Mouse (Mus musculus) hindbrain, postnatal 0 days (tissue): ENCODE results near the gene AY761184. TPM values are rescaled to one million over a fixed set of nuclear protein-coding genes. Genes with fewer than 3 reads are reported as not detected.
"Not testable (repeated sequence)": the region's sequence is repeated elsewhere in the genome, so short reads cannot be mapped to it uniquely, and the experiment has no call there.

Experiments
- ATAC-seq: fragments of 200-750 bp; cut with Nextera tagmentation; 2 replicates; pipeline ENCODE4 v1.8.0; 2017; ENCODE audit warnings: mild to moderate bottlenecking, moderate TSS enrichment, moderate library complexity
- DNase-seq: peaks from one replicate; pipeline ENCODE4 v3.0.0-alpha.2; 2015; ENCODE audit warnings: low spot score
- H3K27ac ChIP-seq: fragments of 300-500 bp; sonication (generic); 2 replicates; pipeline ENCODE4 v1.5.1; 2014; ENCODE audit warnings: mild to moderate bottlenecking
- H3K27me3 ChIP-seq: fragments of 300-500 bp; sonication (generic); 2 replicates; pipeline ENCODE4 v1.6.1; 2014; ENCODE audit warnings: low read length, mixed read lengths; ENCODE audit not compliant: insufficient read depth
- H3K36me3 ChIP-seq: fragments of 300-500 bp; sonication (generic); 2 replicates; pipeline ENCODE4 v1.6.1; 2014; ENCODE audit warnings: low read length, mixed read lengths; ENCODE audit not compliant: insufficient read depth
- H3K4me1 ChIP-seq: fragments of 300-500 bp; sonication (generic); 2 replicates; pipeline ENCODE4 v1.6.1; 2014; ENCODE audit warnings: antibody characterized with exemption, low read length, mixed read lengths; ENCODE audit not compliant: insufficient read depth
- H3K4me2 ChIP-seq: fragments of 300-500 bp; sonication (generic); 2 replicates; pipeline ENCODE4 v1.6.1; 2014; ENCODE audit warnings: low read depth, mild to moderate bottlenecking, low read length, moderate library complexity, mixed read lengths
- H3K4me3 ChIP-seq: fragments of 300-500 bp; sonication (generic); 2 replicates; pipeline ENCODE4 v1.5.1; 2014; ENCODE audit warnings: low read length
- H3K9ac ChIP-seq: fragments of 300-500 bp; sonication (generic); replicated peaks from 2 replicates; pipeline ENCODE4 v1.6.1; 2014; ENCODE audit warnings: mild to moderate bottlenecking, low read length, moderate library complexity, mixed read lengths
- H3K9me3 ChIP-seq: fragments of 300-500 bp; sonication (generic); 2 replicates; pipeline ENCODE4 v1.6.1; 2016; ENCODE audit warnings: low read length, mixed read lengths
- WGBS: fragments of 180-500 bp; shearing (Covaris S2); extraction: QIAGEN DNeasy Blood & Tissue Kit; methylation state at CpG from one replicate; pipeline ENCODE4 v1.1.7; 2014; 5-methylcytosine and 5-hydroxymethylcytosine counted together
- polyA plus RNA-seq: library from polyadenylated mRNA; unstranded; fragments of >200 nt; fragmentation: Nextera tagmentation; extraction: Ambion mirVana; gene quantifications from 2 replicates; pipeline ENCODE4 v1.2.1, GENCODE M21; 2015
- total RNA-seq: library from RNA; depleted of rRNA; stranded (reverse); fragments of >200 nt; gene quantifications from 2 replicates; pipeline ENCODE4 v1.2.3, GENCODE M21; 2014; rRNA removed

The AY761184 gene
- not detected in 2 replicates for total RNA-seq
- polyA plus RNA-seq = not detected in 2 replicates

- 76% methylated on average over 2 of the region's 2 CpGs for WGBS
- H3K27me3 ChIP-seq, H3K36me3 ChIP-seq, ATAC-seq, H3K4me2 ChIP-seq, H3K9ac ChIP-seq, H3K9me3 ChIP-seq, H3K4me3 ChIP-seq, H3K27ac ChIP-seq, H3K4me1 ChIP-seq, DNase-seq: not testable (repeated sequence)
These were observed at the start of gene AY761184 for GRCm38 (mm10) chr8:21703545-21703944. AY761184 (minus strand) TSS chr8:21703645.

- H3K27me3 ChIP-seq, H3K4me2 ChIP-seq, H3K9ac ChIP-seq, DNase-seq, H3K36me3 ChIP-seq, H3K27ac ChIP-seq, H3K9me3 ChIP-seq, H3K4me1 ChIP-seq, ATAC-seq, H3K4me3 ChIP-seq: not testable (repeated sequence)
- WGBS = no CpG with 5 or more reads among the region's 1 CpGs
These were observed 37.9 kb downstream of the AY761184 start, which contains the start of gene Defa34 for GRCm38 (mm10) chr8:21665497-21665896. Defa34 (plus strand) TSS chr8:21665797.

- H3K27ac ChIP-seq, H3K4me2 ChIP-seq, H3K9me3 ChIP-seq, ATAC-seq, DNase-seq, H3K4me1 ChIP-seq, H3K4me3 ChIP-seq, H3K9ac ChIP-seq, H3K27me3 ChIP-seq, H3K36me3 ChIP-seq: not testable (repeated sequence)
- no CpG with 5 or more reads among the region's 2 CpGs for WGBS
These were observed 48.0 kb downstream of the AY761184 start, which contains the start of gene Defa17 for GRCm38 (mm10) chr8:21655480-21655879. Defa17 (plus strand) TSS chr8:21655780.

Other genes starting within 250 kb of the AY761184 start
- gene Gm7849, start 247.1 kb downstream of the AY761184 start, total RNA-seq = not detected in 2 replicates
- not detected in 2 replicates for gene Gm7849, start 247.1 kb downstream of the AY761184 start, polyA plus RNA-seq
- gene Defa20, start 194.4 kb downstream of the AY761184 start, total RNA-seq = not detected in 2 replicates
- not detected in 2 replicates for gene Defa20, start 194.4 kb downstream of the AY761184 start, polyA plus RNA-seq
- not detected in 2 replicates for gene Defa32, start 174.6 kb downstream of the AY761184 start, total RNA-seq
- gene Defa32, start 174.6 kb downstream of the AY761184 start, polyA plus RNA-seq = not detected in 2 replicates
- not detected in 2 replicates for gene Defa37, start 138.3 kb downstream of the AY761184 start, total RNA-seq
- gene Defa37, start 138.3 kb downstream of the AY761184 start, polyA plus RNA-seq = not detected in 2 replicates
- gene Defa28, start 120.6 kb downstream of the AY761184 start, total RNA-seq = not detected in 2 replicates
- gene Defa28, start 120.6 kb downstream of the AY761184 start, polyA plus RNA-seq = not detected in 2 replicates
- not detected in 2 replicates for gene Gm7861, start 109.1 kb downstream of the AY761184 start, total RNA-seq
- not detected in 2 replicates for gene Gm7861, start 109.1 kb downstream of the AY761184 start, polyA plus RNA-seq
- not detected in 2 replicates for gene Defa26, start 85.5 kb downstream of the AY761184 start, total RNA-seq
- gene Defa26, start 85.5 kb downstream of the AY761184 start, polyA plus RNA-seq = not detected in 2 replicates
- not detected in 2 replicates for gene Defa17, start 47.9 kb downstream of the AY761184 start, total RNA-seq
- gene Defa17, start 47.9 kb downstream of the AY761184 start, polyA plus RNA-seq = not detected in 2 replicates
- not detected in 2 replicates for gene Defa34, start 37.8 kb downstream of the AY761184 start, total RNA-seq
- gene Defa34, start 37.8 kb downstream of the AY761184 start, polyA plus RNA-seq = not detected in 2 replicates
- not detected in 2 replicates for gene Defa24, start 30.8 kb upstream of the AY761184 start, total RNA-seq
- gene Defa24, start 30.8 kb upstream of the AY761184 start, polyA plus RNA-seq = not detected in 2 replicates
- gene Defb50, start 119.9 kb upstream of the AY761184 start, total RNA-seq = not detected in 2 replicates
- not detected in 2 replicates for gene Defb50, start 119.9 kb upstream of the AY761184 start, polyA plus RNA-seq
- not detected in 2 replicates for gene Defb2, start 136.3 kb upstream of the AY761184 start, total RNA-seq
- not detected in 2 replicates for gene Defb2, start 136.3 kb upstream of the AY761184 start, polyA plus RNA-seq
- gene Defb10, start 155.3 kb upstream of the AY761184 start, total RNA-seq = not detected in 2 replicates
- gene Defb10, start 155.3 kb upstream of the AY761184 start, polyA plus RNA-seq = 0.82 and 1.3 TPM in 2 replicates
- gene Defb9, start 181.8 kb upstream of the AY761184 start, total RNA-seq = not detected in 2 replicates
- gene Defb9, start 181.8 kb upstream of the AY761184 start, polyA plus RNA-seq = 4.3 and 5.8 TPM in 2 replicates
- not detected in 2 replicates for gene Defb11, start 202.8 kb upstream of the AY761184 start, total RNA-seq
- gene Defb11, start 202.8 kb upstream of the AY761184 start, polyA plus RNA-seq = 46.2 and 47.6 TPM in 2 replicates
- gene Defb15, start 229.1 kb upstream of the AY761184 start, total RNA-seq = not detected in 2 replicates
- gene Defb15, start 229.1 kb upstream of the AY761184 start, polyA plus RNA-seq = not detected in 2 replicates
- not detected in 2 replicates for gene Defb35, start 234.7 kb upstream of the AY761184 start, total RNA-seq
- gene Defb35, start 234.7 kb upstream of the AY761184 start, polyA plus RNA-seq = not detected in 2 replicates
- not detected in 2 replicates for gene Defb13, start 243.1 kb upstream of the AY761184 start, total RNA-seq
- not detected in 2 replicates for gene Defb13, start 243.1 kb upstream of the AY761184 start, polyA plus RNA-seq